Mouse (Mus musculus) lung, embryonic 15.5 days (tissue): ENCODE measurements at regions not wholly inside any gene's neighbourhood (a gene's known extent, or its start where the extent isn't known, plus 50 kb on each side); places are given as distances from the start of the nearest gene placed in this dataset.

ENCODE experiments used
- ATAC-seq: fragments of 200-750 bp; cut with Nextera tagmentation; 2 replicates; pipeline ENCODE4 v1.8.0; 2017; ENCODE audit warnings: moderate number of reproducible peaks, borderline replicate concordance; ENCODE audit not compliant: low FRiP score, low TSS enrichment; ENCODE audit errors: extremely low read depth
- H3K27ac ChIP-seq: fragments of 300-500 bp; sonication (generic); 2 replicates; pipeline ENCODE4 v1.5.1; 2015; ENCODE audit warnings: moderate library complexity, mild to moderate bottlenecking, inconsistent platforms
- H3K27me3 ChIP-seq: fragments of 300-500 bp; sonication (generic); 2 replicates; pipeline ENCODE4 v1.6.1; 2015; ENCODE audit warnings: inconsistent platforms
- H3K36me3 ChIP-seq: fragments of 300-500 bp; sonication (generic); 2 replicates; pipeline ENCODE4 v1.6.1; 2015; ENCODE audit warnings: inconsistent platforms
- H3K4me1 ChIP-seq: fragments of 300-500 bp; sonication (generic); 2 replicates; pipeline ENCODE4 v1.6.1; 2015; ENCODE audit warnings: inconsistent platforms
- H3K4me2 ChIP-seq: fragments of 300-500 bp; sonication (generic); 2 replicates; pipeline ENCODE4 v1.6.1; 2015; ENCODE audit warnings: inconsistent platforms, mild to moderate bottlenecking, moderate library complexity
- H3K4me3 ChIP-seq: fragments of 300-500 bp; sonication (generic); 2 replicates; pipeline ENCODE4 v1.5.1; 2015; ENCODE audit warnings: mild to moderate bottlenecking, inconsistent platforms
- H3K9ac ChIP-seq: fragments of 300-500 bp; sonication (generic); 2 replicates; pipeline ENCODE4 v1.6.1; 2015; ENCODE audit warnings: inconsistent platforms
- H3K9me3 ChIP-seq: fragments of 300-500 bp; sonication (generic); 2 replicates; pipeline ENCODE4 v1.6.1; 2016; ENCODE audit warnings: inconsistent platforms
- WGBS: fragments of 180-500 bp; shearing (Covaris S2); methylation state at CpG from one replicate; pipeline ENCODE4 v1.1.7; 2015; 5-methylcytosine and 5-hydroxymethylcytosine counted together

GRCm38 (mm10) chr11:82523200-82523802 lies 134.6 kb downstream of the Tmem132e start:
- H3K27ac ChIP-seq: no peak overlapping the region
- no peaks in the 10 kb centered on the region for H3K4me1 ChIP-seq
- no peak overlapping the region for H3K9ac ChIP-seq
- H3K27me3 ChIP-seq: peaks cover 6% of the 10 kb centered on the region; the same call in 1 of the 2 replicates
- no peak overlapping the region for H3K4me3 ChIP-seq
- no peak overlapping the region for H3K4me2 ChIP-seq
- WGBS: 37% methylated on average over 4 of the region's 4 CpGs
- no peaks in the 10 kb centered on the region for H3K36me3 ChIP-seq
- H3K9me3 ChIP-seq: no peaks in the 10 kb centered on the region
- no peak for ATAC-seq

GRCm38 (mm10) chr11:82521383-82521782 lies 132.7 kb downstream of the Tmem132e start:
- H3K9ac ChIP-seq: no peak overlapping the region
- no peak overlapping the region for H3K4me2 ChIP-seq
- H3K9me3 ChIP-seq: no peaks in the 10 kb centered on the region
- ATAC-seq: no peak
- no peaks in the 10 kb centered on the region for H3K4me1 ChIP-seq
- no peaks in the 10 kb centered on the region for H3K36me3 ChIP-seq
- peaks cover 6% of the 10 kb centered on the region; the same call in 1 of the 2 replicates for H3K27me3 ChIP-seq
- 55% methylated on average over 9 of the region's 9 CpGs for WGBS
- H3K4me3 ChIP-seq: no peak overlapping the region
- no peak overlapping the region for H3K27ac ChIP-seq

- 11% methylated on average over 6 of the region's 6 CpGs for whole genome bisulfite sequencing
- no peaks in the 10 kb centered on the region for H3K36me3 ChIP-seq
- H3K9ac ChIP-seq: no peak overlapping the region
- no peaks in the 10 kb centered on the region for H3K4me1 ChIP-seq
- no peak for ATAC-seq
- peaks cover 6% of the 10 kb centered on the region; the same call in 1 of the 2 replicates for H3K27me3 ChIP-seq
- H3K27ac ChIP-seq: no peak overlapping the region
- H3K4me3 ChIP-seq: no peak overlapping the region
- no peaks in the 10 kb centered on the region for H3K9me3 ChIP-seq
- no peak overlapping the region for H3K4me2 ChIP-seq
These were observed 130.0 kb downstream of the Tmem132e start for GRCm38 (mm10) chr11:82518691-82519090.

- Histone ChIP-seq H3K4me3 (no peak overlapping the region), H3K36me3 (no peaks in the 10 kb centered on the region), H3K27ac (no peak overlapping the region), H3K27me3 (no peaks in the 10 kb centered on the region), H3K4me1 (no peaks in the 10 kb centered on the region), H3K9ac (no peak overlapping the region), H3K9me3 (no peaks in the 10 kb centered on the region), H3K4me2 (no peak overlapping the region)
- 84% methylated on average over 4 of the region's 4 CpGs for WGBS
- ATAC-seq: no peak
These were observed 125.9 kb downstream of the Tmem132e start for GRCm38 (mm10) chr11:82514526-82515144.

- Histone ChIP-seq H3K4me1 (no peaks in the 10 kb centered on the region), H3K4me3 (no peak overlapping the region), H3K27ac (no peak overlapping the region), H3K4me2 (no peak overlapping the region), H3K9me3 (no peaks in the 10 kb centered on the region), H3K36me3 (no peaks in the 10 kb centered on the region), H3K27me3 (no peaks in the 10 kb centered on the region), H3K9ac (no peak overlapping the region)
- 64% methylated on average over 13 of the region's 13 CpGs for WGBS
- ATAC-seq: no peak
These were observed 119.9 kb downstream of the Tmem132e start for GRCm38 (mm10) chr11:82508564-82508963.
